Mouse (Mus musculus) ES-Bruce4 (cell line): ENCODE data around the gene Gm44503.

ENCODE experiments used
- CTCF ChIP-seq: IDR thresholded peaks from one replicate; pipeline ENCODE4 v1.8.1; 2011; ENCODE audit warnings: low read depth, low read length
- EP300 ChIP-seq: IDR thresholded peaks from 2 replicates; pipeline ENCODE4 v1.6.1; 2011; ENCODE audit warnings: low read depth, low read length; ENCODE audit not compliant: insufficient read depth
- POLR2A ChIP-seq: IDR thresholded peaks from one replicate; pipeline ENCODE4 v1.8.1; 2011; ENCODE audit warnings: low read length; ENCODE audit not compliant: insufficient read depth

GRCm38 (mm10) chr9:73031421-73031820 is 72.8 kb downstream of the Gm44503 start:
- TF ChIP-seq CTCF: no peak
- no peak for TF ChIP-seq POLR2A
- TF ChIP-seq EP300: no peak
